Mouse (Mus musculus) left cerebral cortex, postnatal 25 days (tissue): Measurements from ENCODE around the gene Dctn2. TPM values are rescaled to one million over a fixed set of nuclear protein-coding genes. Genes with fewer than 3 reads are reported as not detected.

Experiments
- DNase-seq, 2 experiments: peaks; one replicate each; pipeline ENCODE4 v3.0.0; 2022; ENCODE audit warnings: low spot score in 2 of 2, mixed read lengths in 1 of 2
- intact Hi-C: fragments of 180-260 bp; cut with DNase I; formaldehyde crosslinking; loops from one replicate; pipeline ENCODE4 v1.15.1; 2025
- total RNA-seq, 2 experiments: library from RNA; stranded (reverse); gene quantifications; 2 replicates each; pipeline ENCODE4 v1.2.3; 2021

Gene Dctn2
- total RNA-seq: 100 to 1,000 TPM; 262 to 278 TPM

- intact Hi-C loops: loop anchor here (1.0 to 2.0 kb wide), 2 partner anchors 22 to 44 kb away; partner anchors contain the start of gene Mars
- DNase-seq: peak; percentile 92 to 98
Observed at GRCm38 (mm10) chr10:127266112-127267091, at the start of gene Dctn2. TSS of gene Dctn2 (plus strand) at chr10:127266368.

GRCm38 (mm10) chr10:127216456-127216855, 49.7 kb upstream of the Dctn2 start:
- intact Hi-C loops: no loop called here
- peak in 1 of 2 experiments; percentile 87 for DNase-seq

- intact Hi-C loops: no loop called here
- no peak for DNase-seq
Observed at GRCm38 (mm10) chr10:127217177-127217576, 49.0 kb upstream of the Dctn2 start.

GRCm38 (mm10) chr10:127218339-127218738, 47.8 kb upstream of the Dctn2 start:
- intact Hi-C loops: no loop called here
- no peak for DNase-seq

- intact Hi-C loops: no loop called here
- no peak for DNase-seq
Observed at GRCm38 (mm10) chr10:127225213-127225612, 41.0 kb upstream of the Dctn2 start.

GRCm38 (mm10) chr10:127225732-127226131, 40.4 kb upstream of the Dctn2 start:
- peak; percentile 55 to 84 for DNase-seq
- intact Hi-C loops: loop anchor here (1.0 to 2.0 kb wide), 2 partner anchors 14 to 103 kb away; partner anchors contain the start of gene Pip4k2c

GRCm38 (mm10) chr10:127226318-127226895, 39.8 kb upstream of the Dctn2 start:
- no peak for DNase-seq
- intact Hi-C loops: loop anchor here (1.0 to 2.0 kb wide), 2 partner anchors 15 to 104 kb away; partner anchors contain the start of gene Pip4k2c

GRCm38 (mm10) chr10:127227163-127227562, 39.0 kb upstream of the Dctn2 start:
- intact Hi-C loops: loop anchor here (2.0 kb wide), 1 partner anchor 104 kb away; no protein-coding TSS in a partner anchor
- DNase-seq: peak in 1 of 2 experiments; percentile 62

- intact Hi-C loops: loop anchor here (2.0 kb wide), 1 partner anchor 52 kb away; no protein-coding TSS in a partner anchor
- peak; percentile 61 to 74 for DNase-seq
Observed at GRCm38 (mm10) chr10:127228897-127229296, 37.3 kb upstream of the Dctn2 start.

- intact Hi-C loops: no loop called here
- DNase-seq: no peak
Observed at GRCm38 (mm10) chr10:127230693-127231092, 35.5 kb upstream of the Dctn2 start.

GRCm38 (mm10) chr10:127231741-127232140, 34.4 kb upstream of the Dctn2 start:
- no peak for DNase-seq
- intact Hi-C loops: no loop called here

GRCm38 (mm10) chr10:127233141-127233540, 33.0 kb upstream of the Dctn2 start:
- no peak for DNase-seq
- intact Hi-C loops: no loop called here

GRCm38 (mm10) chr10:127236541-127236940, 29.6 kb upstream of the Dctn2 start:
- intact Hi-C loops: no loop called here
- DNase-seq: no peak

- DNase-seq: no peak
- intact Hi-C loops: no loop called here
Observed at GRCm38 (mm10) chr10:127238241-127238824, 27.8 kb upstream of the Dctn2 start.

- intact Hi-C loops: no loop called here
- no peak for DNase-seq
Observed at GRCm38 (mm10) chr10:127250810-127251209, 15.4 kb upstream of the Dctn2 start.

- intact Hi-C loops: no loop called here
- peak in 1 of 2 experiments; percentile 69 for DNase-seq
Observed at GRCm38 (mm10) chr10:127255625-127256345, 10.4 kb upstream of the Dctn2 start.

- intact Hi-C loops: no loop called here
- no peak for DNase-seq
Observed at GRCm38 (mm10) chr10:127257790-127258189, 8.4 kb upstream of the Dctn2 start.

GRCm38 (mm10) chr10:127258489-127258888, 7.7 kb upstream of the Dctn2 start:
- intact Hi-C loops: no loop called here
- DNase-seq: no peak
